Mouse (Mus musculus): Measurements from ENCODE around the gene Plod3. TPM values are rescaled to one million over a fixed set of nuclear protein-coding genes. Genes with fewer than 3 reads are reported as not detected.

Plod3 gene
- polyA plus RNA-seq, 1 experiment from 2014 or later, result 30.6 TPM

DNA sequence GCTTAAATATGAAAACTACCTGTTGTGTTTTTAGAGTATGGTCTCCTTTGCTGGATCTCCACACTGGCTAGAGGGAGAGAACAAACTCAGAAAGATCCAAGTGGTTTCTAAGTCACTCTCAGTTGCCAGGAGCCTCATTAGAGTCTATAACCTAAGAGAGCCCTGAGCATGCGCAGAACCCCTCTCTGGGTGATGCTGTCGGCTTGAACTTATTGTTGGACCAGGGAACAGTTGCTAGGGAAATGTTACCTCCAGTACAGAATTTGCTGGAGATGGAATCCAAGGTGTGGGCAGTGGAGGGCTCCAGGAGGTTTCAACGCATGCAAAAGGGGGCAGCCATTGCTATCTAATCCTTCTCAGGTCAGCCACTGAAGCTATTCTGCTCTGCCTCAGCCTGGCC is 37.5 kb downstream of the Plod3 start:
- no peak overlapping the region for H3K9ac ChIP-seq (ENCODE audit: low read depth, low read length)
- H3K4me3 ChIP-seq (replicated peaks; ENCODE audit: low read depth, low read length), result no peak overlapping the region
- DNase-seq (ENCODE audit: low spot score) (no peak), ATAC-seq (replicated peaks; ENCODE audit: low FRiP score, low read depth) (no peak)
- H3K27ac ChIP-seq, result no peak overlapping the region
- 55% methylated on average over 3 of the region's 3 CpGs for WGBS
- H3K4me2 ChIP-seq (ENCODE audit: low read length), result no peak overlapping the region
- peaks cover 42% of the 10 kb centered on the region for H3K27me3 ChIP-seq (ENCODE audit: insufficient read depth, low read length)
- H3K9me3 ChIP-seq (replicated peaks; ENCODE audit: low read length), result no peaks in the 10 kb centered on the region
- TF ChIP-seq CTCF (IDR thresholded peaks at IDR 0.05; ENCODE audit: low read depth), result no peak
- 0 out of 2 replicates have a peak, but pooled peaks cover 2% of the 10 kb centered on the region for H3K4me1 ChIP-seq (replicated peaks; ENCODE audit: insufficient read depth, low read length)
- H3K36me3 ChIP-seq (ENCODE audit: insufficient read depth, low read length), result no peaks in the 10 kb centered on the region

DNA sequence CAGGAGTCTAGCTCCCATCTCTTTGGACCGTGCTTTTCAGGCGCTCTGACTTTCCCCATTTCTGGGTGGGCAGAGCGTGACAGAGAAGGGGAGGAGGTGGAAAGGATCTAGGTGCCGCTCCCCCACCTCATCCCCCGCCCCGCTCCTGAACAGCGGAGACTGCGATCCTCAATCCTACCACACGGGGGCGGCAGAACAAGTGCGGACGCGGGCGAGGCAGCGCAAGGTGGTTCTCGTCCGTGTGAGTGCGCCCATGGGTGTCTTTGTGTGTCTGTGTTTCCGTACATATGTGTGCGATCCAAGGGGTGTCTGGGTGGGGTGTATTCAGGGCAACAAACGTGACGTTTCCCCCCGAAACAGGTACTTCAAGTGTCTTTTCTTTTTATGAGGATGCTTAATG is 38.3 kb downstream of the Plod3 start:
- TF ChIP-seq CTCF (IDR thresholded peaks at IDR 0.05; ENCODE audit: low read depth), result peak; percentile 97
- Histone ChIP-seq H3K4me1 (replicated peaks; ENCODE audit: insufficient read depth, low read length) (0 out of 2 replicates have a peak, but pooled peaks cover 7% of the 10 kb centered on the region), H3K9me3 (replicated peaks; ENCODE audit: low read length) (no peaks in the 10 kb centered on the region), H3K4me2 (ENCODE audit: low read length) (peak overlapping the region; percentile 13; the same call in 1 of the 2 replicates), H3K36me3 (ENCODE audit: insufficient read depth, low read length) (no peaks in the 10 kb centered on the region), H3K4me3 (replicated peaks; ENCODE audit: low read depth, low read length) (no peak overlapping the region), H3K27ac (no peak overlapping the region), H3K9ac (ENCODE audit: low read depth, low read length) (no peak overlapping the region), H3K27me3 (ENCODE audit: insufficient read depth, low read length) (peaks cover 47% of the 10 kb centered on the region)
- ATAC-seq (replicated peaks; ENCODE audit: low FRiP score, low read depth) (no peak), DNase-seq (ENCODE audit: low spot score) (peak; percentile 71)
- WGBS, result under 1% methylated on average over 23 of the region's 23 CpGs

DNA sequence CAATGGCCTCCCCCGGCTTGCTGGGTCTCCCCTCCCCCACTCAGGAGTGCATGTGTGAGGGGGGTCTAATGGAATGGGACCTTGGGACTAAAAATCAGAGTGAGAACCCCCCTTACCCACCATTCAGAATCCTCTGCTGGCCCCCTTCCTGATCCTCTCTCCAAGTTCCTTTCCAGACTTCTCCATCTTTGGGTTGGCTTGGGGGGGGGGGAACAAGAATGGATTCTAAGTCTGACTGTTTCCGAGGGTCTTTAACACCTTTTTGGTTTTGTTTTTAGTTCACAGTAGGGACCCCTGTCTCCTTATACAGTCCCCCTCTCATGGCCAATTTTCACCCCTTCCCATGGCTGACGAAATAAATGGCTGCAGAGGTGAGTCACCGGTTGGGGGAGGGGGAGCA is 39.3 kb downstream of the Plod3 start, which contains the start of gene Vgf:
Vgf (plus strand) TSS at position 301 of the 400 bp plus-strand sequence.
- DNase-seq (ENCODE audit: low spot score) (no peak), ATAC-seq (replicated peaks; ENCODE audit: low FRiP score, low read depth) (no peak)
- Histone ChIP-seq H3K4me1 (replicated peaks; ENCODE audit: insufficient read depth, low read length) (peaks cover 9% of the 10 kb centered on the region; the same call in 1 of the 2 replicates), H3K36me3 (ENCODE audit: insufficient read depth, low read length) (no peaks in the 10 kb centered on the region), H3K4me3 (replicated peaks; ENCODE audit: low read depth, low read length) (no peak within 1 kb of the TSS), H3K27ac (no peak within 1 kb of the TSS), H3K9me3 (replicated peaks; ENCODE audit: low read length) (no peaks in the 10 kb centered on the region), H3K9ac (ENCODE audit: low read depth, low read length) (no peak within 1 kb of the TSS), H3K4me2 (ENCODE audit: low read length) (peak within 1 kb of the TSS; percentile 13; the same call in 1 of the 2 replicates), H3K27me3 (ENCODE audit: insufficient read depth, low read length) (peaks cover 56% of the 10 kb centered on the region)
- no peak for TF ChIP-seq CTCF (IDR thresholded peaks at IDR 0.05; ENCODE audit: low read depth)
- 23% methylated on average over 4 of the region's 4 CpGs for WGBS

DNA sequence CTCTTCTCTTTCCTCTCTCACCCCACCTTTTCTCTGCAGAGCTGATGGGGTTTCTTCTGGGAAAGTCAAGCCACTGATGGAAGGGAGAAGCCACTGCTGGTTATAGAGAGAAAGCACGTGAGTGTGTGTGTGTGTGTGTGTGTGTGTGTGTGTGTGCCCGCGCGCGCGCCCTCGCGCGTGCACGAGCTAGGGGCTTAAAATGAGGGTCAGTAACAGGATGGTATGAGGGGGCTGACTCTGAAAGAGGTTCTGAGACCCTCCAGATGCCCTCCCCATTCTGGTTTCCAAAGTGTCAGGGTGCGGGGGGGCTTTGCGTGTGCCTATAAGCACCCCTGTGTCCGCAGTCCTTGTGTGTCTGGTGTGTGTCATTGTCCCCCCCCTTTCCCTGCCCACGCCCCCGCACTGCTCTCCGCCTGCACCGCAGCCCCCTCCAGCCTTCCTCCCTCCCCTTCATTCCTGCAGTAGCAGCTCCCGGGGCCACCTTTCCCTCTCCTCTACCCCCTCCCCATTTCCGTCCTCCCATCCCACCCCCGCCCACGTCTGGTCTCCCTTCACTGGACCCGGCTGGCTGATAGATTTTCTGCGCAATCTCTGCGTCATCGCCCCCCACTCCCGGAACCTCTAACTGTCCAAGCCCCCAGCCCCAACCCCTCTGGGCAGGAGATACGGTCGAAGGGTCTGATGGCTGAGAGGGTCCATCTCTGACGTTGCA is 41.9 kb downstream of the Plod3 start:
- Histone ChIP-seq H3K4me3 (replicated peaks; ENCODE audit: low read depth, low read length) (no peak overlapping the region), H3K27ac (no peak overlapping the region), H3K9ac (ENCODE audit: low read depth, low read length) (no peak overlapping the region), H3K36me3 (ENCODE audit: insufficient read depth, low read length) (no peaks in the 10 kb centered on the region), H3K4me2 (ENCODE audit: low read length) (peak overlapping the region; percentile 47; the same call in 1 of the 2 replicates), H3K9me3 (replicated peaks; ENCODE audit: low read length) (no peaks in the 10 kb centered on the region), H3K27me3 (ENCODE audit: insufficient read depth, low read length) (peaks cover 66% of the 10 kb centered on the region), H3K4me1 (replicated peaks; ENCODE audit: insufficient read depth, low read length) (peaks cover 23% of the 10 kb centered on the region)
- 2% methylated on average over 25 of the region's 29 CpGs for WGBS
- TF ChIP-seq CTCF (IDR thresholded peaks at IDR 0.05; ENCODE audit: low read depth), result no peak
- DNase-seq (ENCODE audit: low spot score) (no peak), ATAC-seq (replicated peaks; ENCODE audit: low FRiP score, low read depth) (no peak)

- no peak for TF ChIP-seq CTCF (IDR thresholded peaks at IDR 0.05; ENCODE audit: low read depth)
- Histone ChIP-seq H3K27me3 (ENCODE audit: insufficient read depth, low read length) (peaks cover 62% of the 10 kb centered on the region), H3K4me2 (ENCODE audit: low read length) (peak overlapping the region; percentile 47), H3K36me3 (ENCODE audit: insufficient read depth, low read length) (no peaks in the 10 kb centered on the region), H3K4me3 (replicated peaks; ENCODE audit: low read depth, low read length) (peak overlapping the region; percentile 12; the same call in 1 of the 2 replicates), H3K27ac (no peak overlapping the region), H3K9me3 (replicated peaks; ENCODE audit: low read length) (no peaks in the 10 kb centered on the region), H3K4me1 (replicated peaks; ENCODE audit: insufficient read depth, low read length) (peaks cover 23% of the 10 kb centered on the region), H3K9ac (ENCODE audit: low read depth, low read length) (no peak overlapping the region)
- DNase-seq (ENCODE audit: low spot score) (no peak), ATAC-seq (replicated peaks; ENCODE audit: low FRiP score, low read depth) (no peak)
- 2% methylated on average over 8 of the region's 8 CpGs for WGBS
Measured at GRCm38 (mm10) chr5:137029273-137029585, 42.4 kb downstream of the Plod3 start.

GRCm38 (mm10) chr5:137029643-137030415 is 43.0 kb downstream of the Plod3 start:
- Histone ChIP-seq H3K9ac (ENCODE audit: low read depth, low read length) (no peak overlapping the region), H3K4me1 (replicated peaks; ENCODE audit: insufficient read depth, low read length) (peaks cover 23% of the 10 kb centered on the region), H3K27me3 (ENCODE audit: insufficient read depth, low read length) (peaks cover 57% of the 10 kb centered on the region), H3K9me3 (replicated peaks; ENCODE audit: low read length) (no peaks in the 10 kb centered on the region), H3K36me3 (ENCODE audit: insufficient read depth, low read length) (no peaks in the 10 kb centered on the region), H3K27ac (no peak overlapping the region), H3K4me3 (replicated peaks; ENCODE audit: low read depth, low read length) (peak overlapping the region; percentile 12), H3K4me2 (ENCODE audit: low read length) (peak overlapping the region; percentile 47)
- under 1% methylated on average over 52 of the region's 52 CpGs for WGBS
- ATAC-seq (replicated peaks; ENCODE audit: low FRiP score, low read depth) (peak; percentile 72), DNase-seq (ENCODE audit: low spot score) (peak; percentile 97)
- no peak for TF ChIP-seq CTCF (IDR thresholded peaks at IDR 0.05; ENCODE audit: low read depth)
